Mouse (Mus musculus) E14TG2a.4 (cell line): ENCODE data around the gene Fam32a.

ENCODE experiments used
- H3K27me3 ChIP-seq: 2 replicates; pipeline ENCODE4 v1.6.1; 2014; ENCODE audit warnings: low read length, control low read depth; ENCODE audit not compliant: insufficient read depth
- H3K36me3 ChIP-seq: 2 replicates; pipeline ENCODE4 v1.6.1; 2014; ENCODE audit warnings: low read length, control low read depth; ENCODE audit not compliant: insufficient read depth
- H3K4me1 ChIP-seq: replicated peaks from 2 replicates; pipeline ENCODE4 v1.6.1; 2014; ENCODE audit warnings: low read depth, low read length, control low read depth
- H3K4me3 ChIP-seq: replicated peaks from 2 replicates; pipeline ENCODE4 v1.5.1; 2014; ENCODE audit warnings: mild to moderate bottlenecking, low read length
- H3K9me3 ChIP-seq: 2 replicates; pipeline ENCODE4 v1.6.1; 2014; ENCODE audit warnings: low read length, control low read depth
- CTCF ChIP-seq: conservative IDR thresholded peaks from 2 replicates; pipeline ENCODE4 v1.5.1; 2014; ENCODE audit warnings: low read length
- NANOG ChIP-seq: IDR thresholded peaks from 2 replicates; pipeline ENCODE4 v1.6.1; 2014; ENCODE audit warnings: borderline replicate concordance, low read length, mixed read lengths
- POU5F1 ChIP-seq: IDR thresholded peaks from 2 replicates; pipeline ENCODE4 v1.6.1; 2014; ENCODE audit warnings: low read length, borderline replicate concordance

Gene Fam32a

DNA sequence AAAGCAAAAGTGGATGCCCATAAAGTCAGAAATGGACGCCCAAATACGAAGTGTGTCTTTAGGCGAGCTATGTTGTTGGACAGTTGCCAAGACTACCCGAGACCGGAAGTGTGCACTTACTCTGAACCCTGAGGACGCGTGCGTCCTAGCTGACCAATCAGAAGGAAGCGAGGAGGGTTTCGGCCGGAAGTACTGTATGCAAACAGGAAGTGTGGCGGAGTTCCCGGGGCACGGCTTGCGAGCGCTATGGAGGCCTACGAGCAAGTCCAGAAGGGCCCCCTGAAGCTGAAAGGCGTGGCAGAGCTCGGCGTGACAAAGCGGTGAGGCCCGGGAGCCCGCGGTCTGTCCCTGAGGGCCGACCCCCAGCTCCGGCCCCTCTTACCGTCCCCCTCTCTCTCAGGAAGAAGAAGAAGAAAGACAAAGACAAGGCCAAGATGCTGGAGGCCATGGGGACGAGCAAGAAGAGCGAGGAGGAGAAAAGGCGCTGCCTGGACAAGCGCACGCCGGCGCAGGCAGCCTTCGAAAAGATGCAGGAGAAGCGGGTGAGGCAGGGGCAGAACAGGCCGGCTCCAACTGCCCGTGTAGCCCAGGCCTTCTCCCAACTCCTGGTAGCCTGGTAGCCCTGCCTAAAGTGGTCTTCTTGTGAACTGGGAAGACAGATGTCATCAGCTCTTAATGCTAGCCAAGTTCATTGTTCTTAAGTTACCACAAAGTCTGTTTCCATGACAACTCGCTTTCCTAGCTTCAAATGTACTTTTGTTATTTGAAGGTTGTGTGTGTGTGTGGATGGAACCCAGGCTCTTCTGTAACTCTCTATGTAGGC lies at the start of gene Fam32a:
Gene Fam32a (plus strand): TSS at position 190 of the 823 bp plus-strand sequence.
- Histone ChIP-seq H3K9me3 (no peaks in the 10 kb centered on the region), H3K4me3 (peak within 1 kb of the TSS; percentile 94), H3K4me1 (peaks cover 29% of the 10 kb centered on the region), H3K27me3 (no peaks in the 10 kb centered on the region), H3K36me3 (peaks cover 31% of the 10 kb centered on the region)
- TF ChIP-seq POU5F1 = no peak
- TF ChIP-seq NANOG = no peak

- H3K9me3 ChIP-seq = no peaks in the 10 kb centered on the region
- no peak for TF ChIP-seq POU5F1
- TF ChIP-seq CTCF = peak; percentile 56
- no peaks in the 10 kb centered on the region for H3K27me3 ChIP-seq
- peaks cover 10% of the 10 kb centered on the region for H3K4me1 ChIP-seq
- peaks cover 96% of the 10 kb centered on the region for H3K36me3 ChIP-seq
- H3K4me3 ChIP-seq = no peak overlapping the region
These were observed 42.1 kb upstream of the Fam32a start for GRCm38 (mm10) chr8:72177346-72177925.

DNA sequence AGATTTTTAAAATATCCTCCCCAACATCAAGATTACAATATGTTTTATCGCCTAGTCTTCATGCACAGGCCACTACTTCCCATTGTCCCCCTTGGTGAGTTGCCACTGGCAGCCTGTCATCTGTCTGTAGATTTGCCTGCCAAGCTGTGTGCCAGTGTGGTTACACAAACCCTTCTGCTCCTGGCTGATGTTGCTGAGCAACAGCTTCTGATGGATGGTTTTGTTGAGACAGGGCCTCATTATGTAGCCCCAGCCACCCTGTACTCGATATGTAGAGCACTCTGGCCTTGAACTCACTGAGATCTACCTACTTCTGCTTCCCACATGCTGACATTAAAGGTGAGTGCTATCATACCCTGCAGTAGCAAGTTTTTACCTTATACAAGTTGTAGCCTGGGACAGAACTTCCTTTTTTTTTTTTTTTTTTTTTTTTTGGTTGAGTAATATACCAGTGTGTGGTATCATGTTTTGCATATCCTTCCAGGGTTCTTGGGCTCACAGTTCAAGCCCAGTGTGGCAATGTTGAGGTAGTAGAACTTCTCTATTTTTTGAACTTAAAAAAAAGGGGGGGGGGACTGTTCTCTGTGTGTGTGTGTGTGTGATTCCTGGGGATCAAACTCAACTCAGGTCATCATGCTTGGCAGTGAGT lies 35.9 kb upstream of the Fam32a start:
- Histone ChIP-seq H3K27me3 (no peaks in the 10 kb centered on the region), H3K9me3 (no peaks in the 10 kb centered on the region), H3K36me3 (peaks cover 38% of the 10 kb centered on the region), H3K4me3 (no peak overlapping the region), H3K4me1 (no peaks in the 10 kb centered on the region)
- TF ChIP-seq POU5F1 = no peak
- no peak for TF ChIP-seq CTCF
- TF ChIP-seq NANOG = no peak

- Histone ChIP-seq H3K4me3 (no peak overlapping the region), H3K9me3 (no peaks in the 10 kb centered on the region), H3K36me3 (no peaks in the 10 kb centered on the region), H3K4me1 (peaks cover 8% of the 10 kb centered on the region), H3K27me3 (no peaks in the 10 kb centered on the region)
- TF ChIP-seq CTCF = no peak
- no peak for TF ChIP-seq POU5F1
- TF ChIP-seq NANOG = no peak
These were observed 31.7 kb upstream of the Fam32a start for GRCm38 (mm10) chr8:72187793-72188331.

DNA sequence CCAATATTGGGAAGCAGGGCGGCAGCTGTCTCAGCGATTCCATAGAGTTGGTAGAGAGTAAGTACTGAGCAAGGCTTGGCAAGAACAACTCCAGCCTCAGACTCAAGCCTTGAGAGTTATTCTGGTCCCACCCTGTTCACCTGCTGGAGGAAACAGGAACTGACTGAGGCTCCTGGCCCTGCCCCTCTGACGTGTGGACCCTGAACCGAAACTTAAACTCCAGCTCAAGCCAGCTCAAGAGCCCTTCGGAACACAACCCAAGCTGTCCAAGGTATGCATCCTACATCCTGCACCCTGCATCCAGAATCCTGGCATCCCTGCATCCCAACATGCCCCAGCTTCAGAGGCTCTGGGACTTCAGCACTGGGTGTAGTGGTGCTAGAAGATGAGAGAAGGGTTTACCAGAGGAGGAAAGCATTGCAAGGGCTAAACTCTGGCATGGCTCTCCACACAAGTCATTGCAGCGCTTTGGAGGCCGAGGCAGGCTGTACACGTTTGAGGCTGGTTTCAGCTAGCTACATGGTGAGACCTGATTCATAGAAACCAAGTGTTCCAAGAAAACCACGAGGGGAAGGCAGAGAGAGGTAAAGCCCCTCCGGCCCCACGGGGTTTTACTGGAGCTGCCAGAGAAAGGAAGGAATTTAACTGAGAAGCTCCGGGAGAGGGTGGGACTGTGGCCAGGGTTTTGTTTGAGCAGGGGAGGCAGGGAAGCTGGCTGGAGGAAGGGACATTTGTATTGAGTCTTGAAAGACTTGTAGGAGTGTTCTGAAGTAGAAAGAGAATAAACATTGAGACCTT lies 29.9 kb upstream of the Fam32a start, which contains the start of gene Hsh2d:
Gene Hsh2d (plus strand): TSS at position 222 of the 798 bp plus-strand sequence.
- Histone ChIP-seq H3K27me3 (no peaks in the 10 kb centered on the region), H3K36me3 (no peaks in the 10 kb centered on the region), H3K4me3 (no peak within 1 kb of the TSS), H3K9me3 (no peaks in the 10 kb centered on the region), H3K4me1 (peaks cover 21% of the 10 kb centered on the region)
- TF ChIP-seq CTCF = peak; percentile 50
- no peak for TF ChIP-seq POU5F1
- no peak for TF ChIP-seq NANOG

DNA sequence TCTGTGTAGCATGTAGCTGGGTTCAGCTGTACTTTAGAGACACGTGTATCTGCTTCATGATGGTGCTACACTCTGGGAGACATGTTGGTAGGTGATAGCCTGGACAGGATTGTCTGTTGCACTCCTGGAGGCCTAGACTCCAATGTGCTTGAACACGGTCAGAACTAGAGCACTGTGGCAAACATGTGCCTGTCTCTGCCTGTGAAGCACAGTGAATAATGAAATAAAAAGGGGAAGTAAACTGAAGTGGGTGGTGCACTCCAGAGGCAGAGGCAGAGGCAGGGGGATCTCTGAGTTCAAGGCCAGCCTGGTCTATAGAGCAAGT lies 29.4 kb upstream of the Fam32a start:
- TF ChIP-seq NANOG = no peak
- TF ChIP-seq CTCF = no peak
- TF ChIP-seq POU5F1 = no peak
- H3K9me3 ChIP-seq = no peaks in the 10 kb centered on the region

DNA sequence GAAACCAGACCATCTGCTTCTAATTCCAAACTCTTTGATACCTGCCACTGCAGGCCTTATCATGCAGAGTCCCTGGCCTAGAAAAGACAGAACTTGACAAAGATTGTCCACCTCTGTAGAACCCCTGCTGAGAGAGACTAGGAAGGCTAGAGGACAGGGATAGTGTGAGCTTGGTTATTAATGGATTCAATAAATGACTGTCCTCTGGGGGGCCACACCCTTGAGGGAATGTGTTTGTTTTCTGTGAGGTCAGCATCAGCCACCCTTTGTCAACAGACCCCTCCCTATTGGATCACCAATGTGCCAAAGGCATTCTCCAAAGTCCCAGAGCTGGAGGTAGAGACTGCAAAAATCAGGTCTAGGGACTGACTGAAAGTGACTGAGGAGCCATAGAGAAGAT lies 27.5 kb upstream of the Fam32a start:
- no peaks in the 10 kb centered on the region for H3K27me3 ChIP-seq
- no peak for TF ChIP-seq NANOG
- TF ChIP-seq POU5F1 = no peak
- TF ChIP-seq CTCF = no peak

More for the DNA sequence above, 29.4 kb upstream of the Fam32a start:
- H3K4me1 ChIP-seq = peaks cover 23% of the 10 kb centered on the region
- no peaks in the 10 kb centered on the region for H3K36me3 ChIP-seq
- H3K27me3 ChIP-seq = no peaks in the 10 kb centered on the region
- no peak overlapping the region for H3K4me3 ChIP-seq

More for the DNA sequence above, 27.5 kb upstream of the Fam32a start:
- Histone ChIP-seq H3K36me3 (no peaks in the 10 kb centered on the region), H3K4me1 (peaks cover 23% of the 10 kb centered on the region), H3K4me3 (no peak overlapping the region), H3K9me3 (no peaks in the 10 kb centered on the region)
